Mouse (Mus musculus): ENCODE measurements at regions not wholly inside any gene's neighbourhood (a gene's known extent, or its start where the extent isn't known, plus 50 kb on each side); places are given as distances from the start of the nearest gene placed in this dataset.

DNA sequence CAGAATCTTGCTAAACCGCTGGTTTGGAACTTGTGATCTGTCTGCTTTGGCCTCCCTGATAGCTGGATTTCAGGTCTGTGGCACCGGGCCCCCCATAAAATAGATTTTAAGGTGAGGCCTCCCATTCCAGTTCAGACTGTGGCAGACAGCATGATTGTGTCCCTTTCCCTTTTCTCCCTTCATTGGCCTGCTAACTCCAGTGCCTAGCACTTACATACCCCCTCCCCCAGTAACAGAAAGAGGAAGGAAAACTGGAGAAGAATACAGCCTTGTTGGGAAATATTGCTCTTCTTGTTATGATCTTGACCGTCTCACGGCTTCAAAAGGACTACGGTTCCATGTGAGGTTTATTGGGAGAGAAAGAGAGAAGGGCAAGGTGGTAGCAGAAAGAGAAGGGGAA lies 99.7 kb upstream of the Lgalsl start:
- TF ChIP-seq MAX (IDR thresholded peaks at IDR 0.05) (no peak), CTCF (IDR thresholded peaks at IDR 0.05; ENCODE audit: control insufficient read depth, insufficient read depth, insufficient read length) (no peak), MYOD1 (IDR thresholded peaks at IDR 0.05; ENCODE audit: control insufficient read depth, insufficient read length, low read depth) (no peak), USF1 (IDR thresholded peaks at IDR 0.05; ENCODE audit: low read depth) (no peak), CEBPB (IDR thresholded peaks at IDR 0.05; ENCODE audit: low read depth) (no peak)

All from C2C12 (cell line).